Mouse (Mus musculus): ENCODE measurements at regions not wholly inside any gene's neighbourhood (a gene's known extent, or its start where the extent isn't known, plus 50 kb on each side); places are given as distances from the start of the nearest gene placed in this dataset.
A peak's percentile ranks its signal among the peaks of the same experiment; 100 is the strongest.

DNA sequence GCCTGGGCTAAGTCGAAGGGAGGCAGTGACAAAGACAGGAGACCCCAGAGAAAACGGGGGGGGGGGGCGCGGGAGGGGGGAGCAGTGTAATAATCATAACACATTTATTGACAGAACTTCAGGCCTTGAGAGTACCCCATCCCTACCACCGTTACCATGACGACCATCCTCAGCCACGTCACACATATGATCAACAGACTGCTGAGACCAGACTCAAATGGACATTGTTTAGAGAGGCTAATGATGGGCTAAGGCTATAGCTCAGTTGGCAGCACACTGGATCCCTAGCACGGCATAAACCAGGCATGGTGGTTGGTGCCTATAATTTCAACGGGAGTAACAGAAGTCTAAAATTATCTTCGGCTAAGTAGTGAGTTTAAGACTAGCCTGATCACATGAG is 565.8 kb upstream of the Adam5 start:
- no peak for DNase-seq (ENCODE audit: low spot score)

GRCm38 (mm10) chr8:25389371-25389855 is 565.2 kb upstream of the Adam5 start:
- no peak for DNase-seq (ENCODE audit: low spot score)

DNA sequence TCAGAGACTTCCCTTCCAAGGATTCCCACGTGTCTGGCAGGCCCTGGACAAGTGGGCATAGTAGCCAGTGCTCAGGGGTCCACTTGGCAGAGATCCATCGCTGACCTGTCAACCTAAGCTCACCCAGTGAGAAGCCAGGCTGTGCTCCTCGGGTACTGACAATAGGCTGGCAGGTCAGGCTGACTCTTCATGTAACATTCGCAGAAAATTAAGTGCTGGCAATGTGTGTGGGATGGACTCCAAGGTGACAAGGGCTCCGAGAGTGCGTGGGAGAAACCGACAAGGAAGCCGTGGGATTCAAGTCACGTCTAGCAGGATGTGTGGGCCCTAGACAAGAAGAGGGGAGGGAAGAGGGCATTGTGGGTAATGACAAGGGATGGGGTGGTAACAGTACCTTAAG is 564.6 kb upstream of the Adam5 start:
- DNase-seq (ENCODE audit: low spot score) = no peak

- no peak for DNase-seq (ENCODE audit: low spot score)
Measured at GRCm38 (mm10) chr8:25385186-25385585, 561.0 kb upstream of the Adam5 start.

GRCm38 (mm10) chr8:25384591-25384990 is 560.4 kb upstream of the Adam5 start:
- no peak for DNase-seq (ENCODE audit: low spot score)

DNA sequence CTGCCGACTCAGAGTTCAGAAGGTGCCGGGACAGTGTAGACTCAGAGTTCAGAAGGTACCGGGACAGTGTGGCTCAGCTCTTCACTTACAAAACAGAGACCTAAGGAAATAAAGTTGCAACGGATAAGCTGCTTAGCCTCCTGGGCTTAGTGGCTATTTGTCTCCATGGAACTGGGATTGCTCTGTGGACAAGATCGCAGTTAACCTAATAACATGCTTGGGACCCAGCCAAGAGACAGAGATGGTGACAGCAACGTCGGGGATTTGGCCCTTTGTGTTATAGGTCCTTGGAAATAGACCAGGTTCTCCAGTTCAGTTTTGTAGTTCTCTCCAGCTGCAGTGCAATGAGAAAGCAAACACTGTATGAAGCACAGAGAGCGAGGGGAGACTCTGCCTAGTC is 549.1 kb upstream of the Adam5 start:
- peak; percentile 47 for DNase-seq (ENCODE audit: low spot score)

- DNase-seq (ENCODE audit: low spot score) = no peak
Measured at GRCm38 (mm10) chr8:25370947-25371346, 546.8 kb upstream of the Adam5 start.

GRCm38 (mm10) chr8:25369331-25369730 is 545.2 kb upstream of the Adam5 start:
- no peak for DNase-seq (ENCODE audit: low spot score)

- DNase-seq (ENCODE audit: low spot score) = no peak
Measured at GRCm38 (mm10) chr8:25368561-25369091, 544.5 kb upstream of the Adam5 start.

GRCm38 (mm10) chr8:25367806-25368549 is 543.8 kb upstream of the Adam5 start:
- no peak for DNase-seq (ENCODE audit: low spot score)

DNA sequence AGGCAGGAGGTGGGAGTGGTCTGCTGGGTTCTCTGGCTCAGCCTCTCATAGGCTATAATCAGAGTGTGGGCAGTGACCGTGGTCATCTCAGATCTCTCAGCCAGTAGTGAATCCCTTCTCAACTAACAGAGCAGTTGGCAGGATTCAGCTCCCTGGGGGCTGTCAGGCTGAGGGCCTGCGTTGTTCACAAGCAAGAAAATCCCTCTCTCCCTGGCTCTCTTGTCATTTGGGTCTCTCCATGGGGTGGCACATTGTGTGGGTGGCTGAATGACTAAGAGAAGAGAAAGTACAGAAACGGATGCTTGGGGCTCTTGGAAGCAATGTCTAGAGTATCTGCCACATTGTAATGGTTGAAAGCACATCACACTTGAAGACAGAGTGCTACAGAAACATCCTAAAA is 542.0 kb upstream of the Adam5 start:
- DNase-seq (ENCODE audit: low spot score) = no peak

- no peak for DNase-seq (ENCODE audit: low spot score)
Measured at GRCm38 (mm10) chr8:25362656-25363055, 538.5 kb upstream of the Adam5 start.

DNA sequence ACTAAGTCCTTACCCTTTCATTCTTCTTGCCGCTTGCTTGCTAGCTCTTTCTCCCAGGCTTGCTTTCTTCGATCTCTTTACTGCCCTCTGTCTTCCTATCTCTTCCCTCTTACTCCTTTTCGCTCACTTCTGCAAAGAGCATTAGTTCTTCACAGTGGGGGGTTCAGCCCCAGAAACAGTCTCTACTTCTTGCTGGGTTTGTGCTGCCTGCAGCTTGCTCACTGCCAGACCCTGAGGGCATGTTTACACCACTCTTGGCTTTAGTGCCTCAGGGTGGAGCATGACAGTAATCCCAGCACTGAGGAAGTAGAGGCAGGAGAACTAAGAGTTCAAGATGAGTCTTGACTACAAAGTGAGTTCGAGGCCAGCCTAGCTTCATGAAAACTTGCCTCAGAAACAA is 538.0 kb upstream of the Adam5 start:
- no peak for DNase-seq (ENCODE audit: low spot score)

DNA sequence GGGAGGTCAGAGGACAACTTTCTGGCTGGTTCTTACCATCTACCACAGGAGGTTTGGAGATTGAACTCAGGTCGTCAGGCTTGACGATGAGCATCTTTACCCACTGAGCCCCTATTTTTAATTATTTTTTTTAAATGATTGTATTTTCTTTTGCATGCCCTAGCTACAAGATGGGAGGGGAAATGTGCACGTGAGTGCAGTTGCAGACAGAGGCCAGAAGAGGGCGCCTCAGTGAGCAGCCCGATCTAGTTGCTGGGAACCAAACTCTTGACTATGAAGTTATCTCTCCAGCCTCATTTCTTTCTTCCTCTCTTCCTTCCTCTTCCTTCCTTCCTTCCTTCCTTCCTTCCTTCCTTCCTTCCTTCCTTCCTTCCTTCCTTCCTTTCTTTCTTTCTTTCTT is 537.3 kb upstream of the Adam5 start:
- no peak for DNase-seq (ENCODE audit: low spot score)

DNA sequence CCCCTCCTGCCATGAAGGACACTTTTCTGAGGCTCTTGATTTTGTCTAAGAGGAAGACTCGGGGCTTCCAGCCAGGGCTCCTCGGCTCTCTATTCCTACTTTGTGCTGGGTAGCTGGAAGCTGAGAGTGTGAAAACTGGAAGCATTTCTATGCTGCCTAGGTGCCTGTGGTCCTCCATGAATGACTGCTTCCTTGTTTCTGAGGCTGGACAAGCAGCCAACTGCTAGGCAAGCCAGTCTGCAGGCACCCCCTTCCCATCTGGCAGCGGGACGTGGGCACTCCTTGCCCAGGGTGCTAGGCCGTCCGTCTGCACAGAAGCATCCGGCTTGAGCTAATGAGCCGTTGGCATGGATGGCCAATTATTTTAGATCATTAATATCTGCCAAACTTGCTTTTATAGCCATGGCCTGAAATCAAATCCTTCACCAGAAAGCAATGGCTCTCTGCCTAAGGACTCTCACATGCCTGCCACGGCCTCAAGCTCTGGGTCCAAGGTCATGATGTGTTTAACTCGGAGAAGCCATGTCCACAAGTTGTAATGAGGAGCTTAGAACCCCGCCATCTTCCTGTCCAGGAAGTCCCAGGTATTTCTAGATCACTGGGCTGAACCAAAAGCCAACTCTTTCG is 534.5 kb upstream of the Adam5 start:
- DNase-seq (ENCODE audit: low spot score) = no peak

GRCm38 (mm10) chr8:25353822-25354770 is 529.9 kb upstream of the Adam5 start:
- DNase-seq (ENCODE audit: low spot score) = no peak

GRCm38 (mm10) chr8:25353405-25353804 is 529.2 kb upstream of the Adam5 start:
- DNase-seq (ENCODE audit: low spot score) = no peak

DNA sequence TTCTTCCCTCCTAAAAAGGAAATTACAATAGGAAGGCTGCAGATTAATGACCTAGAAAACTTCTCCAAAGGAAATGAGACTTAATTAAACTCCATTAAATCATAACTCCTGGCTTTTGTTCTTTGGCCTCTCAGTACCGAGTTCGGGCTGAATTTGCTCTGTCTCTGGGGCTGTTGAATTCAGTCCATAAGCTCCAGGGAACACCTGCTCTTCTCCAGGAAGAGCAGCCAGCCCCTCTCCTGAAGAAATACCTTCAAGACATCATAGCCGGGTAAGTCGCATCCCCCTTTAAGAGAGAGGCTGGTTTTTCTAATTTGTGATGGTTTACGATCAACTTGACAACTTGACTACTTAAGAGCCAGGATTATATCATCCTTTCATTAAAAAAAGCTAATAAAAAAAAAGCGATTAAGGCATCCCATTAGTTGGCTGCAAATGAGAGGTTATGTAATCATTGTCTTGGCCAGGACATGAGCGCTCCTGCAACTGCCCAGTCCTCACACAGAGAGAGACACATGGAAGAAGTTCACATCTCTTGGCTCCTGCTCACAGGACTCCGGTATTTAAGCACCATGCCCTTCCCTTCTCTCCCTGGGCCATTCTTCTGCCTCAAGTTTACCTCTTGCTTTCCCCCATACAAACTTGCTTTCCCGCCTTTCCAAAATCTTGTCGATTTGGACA is 524.0 kb upstream of the Adam5 start:
- no peak for DNase-seq (ENCODE audit: low spot score)

GRCm38 (mm10) chr8:25343160-25343602 is 519.0 kb upstream of the Adam5 start:
- DNase-seq (ENCODE audit: low spot score) = no peak

DNA sequence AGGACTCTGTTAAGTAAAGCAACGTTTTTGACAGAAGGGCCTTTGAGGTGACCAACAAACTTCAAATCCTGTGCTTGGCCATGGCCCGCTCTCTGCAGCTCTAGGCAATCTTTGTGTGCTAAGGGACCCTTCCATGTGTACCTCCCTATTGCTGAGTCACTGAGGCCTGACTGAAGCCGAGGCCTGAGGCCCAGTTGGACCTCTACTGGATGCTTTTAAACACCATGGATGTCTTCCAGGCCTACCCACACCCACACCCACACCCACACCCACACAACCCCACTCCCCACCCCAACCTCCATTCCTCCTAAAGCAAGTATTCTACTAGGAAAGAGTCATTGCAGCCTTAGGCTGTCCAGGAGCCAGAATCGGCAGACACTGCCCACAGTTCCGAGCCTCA is 518.3 kb upstream of the Adam5 start:
- no peak for DNase-seq (ENCODE audit: low spot score)

GRCm38 (mm10) chr8:25341225-25341624 is 517.1 kb upstream of the Adam5 start:
- DNase-seq (ENCODE audit: low spot score) = no peak

GRCm38 (mm10) chr8:25340729-25341128 is 516.6 kb upstream of the Adam5 start:
- no peak for DNase-seq (ENCODE audit: low spot score)
